Mouse (Mus musculus): ENCODE data around the gene Cmc1.
"Not testable (repeated sequence)": the region's sequence is repeated elsewhere in the genome, so short reads cannot be mapped to it uniquely, and the experiment has no call there.

Gene Cmc1

GRCm38 (mm10) chr9:118149407-118150402, at the start of gene Cmc1:
Gene Cmc1, minus strand, starts transcription at chr9:118150177.
- peak; percentile 95 to 97 for DNase-seq

GRCm38 (mm10) chr9:118198557-118198956, 48.6 kb upstream of the Cmc1 start:
- no peak for DNase-seq

- DNase-seq = no peak
Measured at GRCm38 (mm10) chr9:118196661-118197390, 46.8 kb upstream of the Cmc1 start.

GRCm38 (mm10) chr9:118193263-118193662, 43.3 kb upstream of the Cmc1 start:
- DNase-seq = no peak

- DNase-seq = no peak
Measured at GRCm38 (mm10) chr9:118191276-118191675, 41.3 kb upstream of the Cmc1 start.

- DNase-seq = no peak
Measured at GRCm38 (mm10) chr9:118188374-118188773, 38.4 kb upstream of the Cmc1 start.

- no peak for DNase-seq
Measured at GRCm38 (mm10) chr9:118187420-118187819, 37.4 kb upstream of the Cmc1 start.

GRCm38 (mm10) chr9:118186776-118187175, 36.8 kb upstream of the Cmc1 start:
- no peak for DNase-seq

- DNase-seq = peak; percentile 61 to 65
Measured at GRCm38 (mm10) chr9:118179136-118180025, 29.4 kb upstream of the Cmc1 start.

GRCm38 (mm10) chr9:118176687-118177086, 26.7 kb upstream of the Cmc1 start:
- no peak for DNase-seq

GRCm38 (mm10) chr9:118175411-118175810, 25.4 kb upstream of the Cmc1 start:
- DNase-seq = no peak

GRCm38 (mm10) chr9:118173086-118173485, 23.1 kb upstream of the Cmc1 start:
- DNase-seq = no peak

GRCm38 (mm10) chr9:118168544-118168943, 18.6 kb upstream of the Cmc1 start:
- DNase-seq = peak in 1 of 2 experiments; percentile 18

GRCm38 (mm10) chr9:118167606-118168005, 17.6 kb upstream of the Cmc1 start:
- no peak for DNase-seq

- DNase-seq = no peak
Measured at GRCm38 (mm10) chr9:118161536-118161935, 11.6 kb upstream of the Cmc1 start.

- no peak for DNase-seq
Measured at GRCm38 (mm10) chr9:118159936-118160335, 10.0 kb upstream of the Cmc1 start.

- DNase-seq = no peak
Measured at GRCm38 (mm10) chr9:118158201-118158600, 8.2 kb upstream of the Cmc1 start.

- no peak for DNase-seq
Measured at GRCm38 (mm10) chr9:118157234-118157633, 7.3 kb upstream of the Cmc1 start.

GRCm38 (mm10) chr9:118154666-118155065, 4.7 kb upstream of the Cmc1 start:
- no peak for DNase-seq

- DNase-seq = no peak
Measured at GRCm38 (mm10) chr9:118151221-118151507, 1.2 kb upstream of the Cmc1 start.

- DNase-seq = peak in 1 of 2 experiments; percentile 21
Measured at GRCm38 (mm10) chr9:118150429-118151220, 648 bp upstream of the Cmc1 start.

GRCm38 (mm10) chr9:118140356-118140755, 9.6 kb downstream of the Cmc1 start:
- not testable (repeated sequence) for DNase-seq
